Mouse (Mus musculus): Measurements from ENCODE around the gene Ilk. TPM values are rescaled to one million over a fixed set of nuclear protein-coding genes. Genes with fewer than 3 reads are reported as not detected.
"Not testable (repeated sequence)": the region's sequence is repeated elsewhere in the genome, so short reads cannot be mapped to it uniquely, and the experiment has no call there.

The Ilk gene
- total RNA-seq, 2 experiments from 2014 or later = 78.2 to 86.1 TPM

DNA sequence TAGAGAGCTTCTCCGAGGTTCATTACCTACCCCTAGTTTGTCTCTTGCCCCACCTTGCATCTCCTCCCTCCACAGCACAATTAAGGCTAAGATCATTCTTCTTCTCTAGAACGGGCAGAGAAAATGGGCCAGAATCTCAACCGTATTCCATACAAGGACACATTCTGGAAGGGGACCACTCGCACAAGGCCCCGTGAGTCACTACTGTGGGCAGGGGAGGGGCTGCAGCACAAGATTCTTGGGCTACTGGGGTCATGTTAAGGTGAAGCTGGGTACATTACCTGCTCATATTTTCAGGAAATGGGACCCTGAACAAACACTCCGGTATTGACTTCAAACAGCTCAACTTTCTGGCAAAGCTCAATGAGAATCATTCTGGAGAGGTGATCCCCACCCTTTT, 4.5 kb downstream of the Ilk start:
- intact Hi-C loops (cut with DNase I; ENCODE audit: low total_unique reads) = loop anchor here (10.0 kb wide), 1 partner anchor 106 kb away; the partner anchor contains the start of gene Trim3
- no peak for DNase-seq

DNA sequence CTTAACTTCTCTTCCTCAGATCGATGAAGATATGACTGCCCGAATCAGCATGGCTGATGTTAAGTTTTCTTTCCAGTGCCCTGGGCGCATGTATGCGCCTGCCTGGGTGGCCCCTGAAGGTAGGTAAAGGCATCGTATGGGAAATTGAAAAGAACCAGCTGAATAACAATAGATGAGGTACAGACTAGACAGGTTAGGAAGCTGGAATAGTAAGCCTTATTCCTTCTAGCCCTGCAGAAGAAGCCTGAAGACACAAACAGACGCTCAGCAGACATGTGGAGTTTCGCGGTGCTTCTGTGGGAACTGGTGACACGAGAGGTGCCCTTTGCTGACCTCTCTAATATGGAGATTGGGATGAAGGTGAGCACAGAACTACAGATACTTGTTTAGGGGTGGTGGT, 5.6 kb downstream of the Ilk start:
- intact Hi-C loops (cut with DNase I; ENCODE audit: low total_unique reads) = loop anchor here (10.0 kb wide), 1 partner anchor 107 kb away; the partner anchor contains the start of gene Trim3
- DNase-seq = no peak

DNA sequence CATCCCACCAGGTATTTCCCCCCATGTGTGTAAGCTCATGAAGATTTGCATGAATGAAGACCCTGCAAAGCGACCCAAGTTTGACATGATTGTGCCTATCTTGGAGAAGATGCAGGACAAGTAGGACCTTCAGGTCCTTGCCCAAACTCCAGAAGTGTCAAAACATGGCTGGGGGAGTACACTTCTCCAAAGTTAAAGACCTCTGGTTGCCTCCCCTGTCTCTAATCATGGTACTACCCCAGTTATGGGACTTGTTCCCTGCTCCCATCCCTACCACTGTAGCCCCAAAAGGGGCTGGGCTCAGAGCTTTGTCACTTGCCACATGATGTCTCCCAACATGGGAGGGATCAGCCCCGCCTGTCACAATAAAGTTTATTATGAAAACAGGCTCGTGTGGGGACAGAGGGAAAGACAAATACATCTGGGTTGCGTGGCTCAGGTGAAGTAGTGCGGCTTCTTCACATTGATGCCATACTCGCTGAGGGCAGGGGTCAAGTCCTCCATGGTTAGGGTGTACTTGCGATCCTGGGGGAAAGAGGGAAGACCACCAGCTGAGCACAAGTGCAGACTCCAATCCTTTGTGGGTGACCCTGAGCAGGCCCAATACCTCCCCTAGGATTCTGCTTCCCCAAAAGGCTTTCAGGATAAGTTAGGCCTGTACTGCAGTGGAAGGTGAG, 6.3 kb downstream of the Ilk start:
- intact Hi-C loops (cut with DNase I; ENCODE audit: low total_unique reads) = loop anchor here (10.0 kb wide), 1 partner anchor 108 kb away; the partner anchor contains the start of gene Trim3
- not testable (repeated sequence) for DNase-seq

DNA sequence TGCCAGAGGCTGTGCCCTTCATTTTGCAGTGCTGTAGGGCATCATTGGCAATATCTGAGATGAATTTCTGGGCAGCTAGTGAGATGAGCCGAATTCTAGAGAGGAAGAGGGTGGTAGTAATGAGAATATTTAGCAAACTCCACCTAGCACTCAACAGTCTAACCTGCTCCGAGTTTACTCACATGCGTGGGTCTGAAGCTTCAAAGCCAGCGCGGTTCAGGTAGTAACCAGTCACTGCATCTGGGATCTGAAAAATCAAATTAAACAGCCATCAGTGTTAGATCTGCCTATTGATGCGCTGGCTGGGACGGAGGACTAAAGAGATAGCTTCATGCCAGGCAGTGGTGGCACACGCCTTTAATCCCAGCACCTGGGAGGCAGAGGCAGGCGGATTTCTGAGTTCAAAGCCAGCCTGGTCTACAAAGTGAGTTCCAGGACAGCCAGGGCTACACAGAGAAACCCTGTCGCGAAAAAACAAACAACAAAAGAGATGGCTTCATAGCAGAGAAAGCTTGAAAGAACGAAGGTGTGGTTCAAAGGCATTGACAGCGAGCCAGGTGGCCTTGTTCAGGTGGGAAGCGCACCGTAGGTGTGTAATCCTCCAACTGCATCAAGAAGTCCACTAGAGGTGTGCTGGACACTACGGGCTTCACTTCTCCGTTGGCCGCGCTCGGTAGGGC, 7.0 kb downstream of the Ilk start:
- intact Hi-C loops (cut with DNase I; ENCODE audit: low total_unique reads) = loop anchor here (10.0 kb wide), 1 partner anchor 109 kb away; the partner anchor contains the start of gene Trim3
- DNase-seq = not testable (repeated sequence)

GRCm38 (mm10) chr7:105743926-105744590, 7.7 kb downstream of the Ilk start, which contains the start of gene Taf10:
Gene Taf10 (minus strand): TSS chr7:105744361.
- intact Hi-C loops (cut with DNase I; ENCODE audit: low total_unique reads) = loop anchor here (10.0 kb wide), 1 partner anchor 109 kb away; the partner anchor contains the start of gene Trim3
- peak; percentile 81 for DNase-seq

DNA sequence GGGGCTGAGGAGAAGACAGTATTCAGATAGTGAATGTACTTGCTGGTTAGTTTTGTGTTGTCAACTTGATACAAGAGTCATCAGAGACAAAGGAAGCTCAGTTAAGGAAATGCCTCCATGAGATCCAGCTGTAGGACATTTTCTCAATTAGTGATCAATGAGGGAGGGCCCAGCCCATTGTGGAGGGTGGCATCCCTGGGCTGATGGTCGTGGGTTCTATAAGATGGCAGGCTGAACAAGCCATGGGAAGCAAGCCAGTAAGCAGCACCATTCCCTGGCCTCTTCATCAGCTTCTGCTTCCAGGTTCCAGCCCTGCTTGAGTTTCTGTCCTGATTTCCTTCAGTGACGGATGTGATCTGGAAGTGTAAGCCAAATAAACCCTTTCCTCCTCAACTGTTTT, 11.4 kb downstream of the Ilk start:
- DNase-seq = no peak
- intact Hi-C loops (cut with DNase I; ENCODE audit: low total_unique reads) = loop anchor here (10.0 kb wide), 1 partner anchor 113 kb away; the partner anchor contains the start of gene Trim3

DNA sequence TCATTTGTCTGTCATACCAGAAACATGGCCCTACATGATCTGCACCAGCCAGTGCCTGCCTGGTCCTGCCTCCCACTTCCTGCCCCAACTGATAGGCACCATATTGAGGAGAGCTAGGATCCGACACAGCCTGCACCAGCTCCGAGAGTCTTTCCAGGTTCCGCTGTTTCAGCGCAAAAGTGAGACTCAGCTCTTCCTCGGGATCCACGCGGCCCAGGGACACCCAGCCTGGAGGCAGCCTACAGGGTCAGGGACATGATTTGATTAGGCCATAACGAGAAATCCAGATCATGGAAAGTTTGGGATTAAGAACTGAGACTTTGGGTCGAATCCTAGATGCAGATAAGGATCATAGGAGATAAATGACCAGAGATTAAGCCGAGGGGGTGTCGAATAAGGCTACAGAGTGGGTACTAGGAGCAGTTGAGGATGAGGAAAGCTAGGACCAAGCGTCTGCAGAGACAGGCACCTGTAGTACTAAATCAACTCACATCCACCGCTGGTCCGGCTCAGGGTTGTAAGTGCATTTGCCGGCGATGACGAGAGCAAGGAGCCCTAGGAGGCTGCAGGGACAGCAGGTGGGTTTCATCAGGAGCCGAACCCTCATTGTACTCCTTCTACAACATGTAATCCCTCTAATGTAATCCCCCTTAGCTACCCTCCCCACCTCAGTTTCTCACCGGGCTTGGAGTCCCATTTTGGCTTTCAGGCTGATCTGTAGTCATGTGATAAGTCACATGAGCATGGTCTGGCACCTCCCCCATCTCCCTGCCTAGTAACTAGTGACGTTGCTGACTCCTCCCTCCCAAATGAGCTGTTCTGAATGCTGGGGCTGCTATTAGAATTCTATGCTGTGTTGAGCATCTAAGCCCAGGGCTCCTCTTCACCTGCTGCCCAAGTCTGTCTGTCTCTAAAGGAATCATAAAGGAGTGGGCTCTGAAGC, 15.4 kb downstream of the Ilk start, which contains the start of gene Tpp1:
TSS of gene Tpp1 (minus strand) at position 745 of the 943 bp plus-strand sequence.
- intact Hi-C loops (cut with DNase I; ENCODE audit: low total_unique reads) = loop anchor here (10.0 kb wide), 1 partner anchor 53 kb away; no protein-coding TSS in a partner anchor
- peak; percentile 89 for DNase-seq

GRCm38 (mm10) chr7:105752716-105753115, 16.3 kb downstream of the Ilk start:
- no peak for DNase-seq
- intact Hi-C loops (cut with DNase I; ENCODE audit: low total_unique reads) = loop anchor here (10.0 kb wide), 1 partner anchor 52 kb away; no protein-coding TSS in a partner anchor

DNA sequence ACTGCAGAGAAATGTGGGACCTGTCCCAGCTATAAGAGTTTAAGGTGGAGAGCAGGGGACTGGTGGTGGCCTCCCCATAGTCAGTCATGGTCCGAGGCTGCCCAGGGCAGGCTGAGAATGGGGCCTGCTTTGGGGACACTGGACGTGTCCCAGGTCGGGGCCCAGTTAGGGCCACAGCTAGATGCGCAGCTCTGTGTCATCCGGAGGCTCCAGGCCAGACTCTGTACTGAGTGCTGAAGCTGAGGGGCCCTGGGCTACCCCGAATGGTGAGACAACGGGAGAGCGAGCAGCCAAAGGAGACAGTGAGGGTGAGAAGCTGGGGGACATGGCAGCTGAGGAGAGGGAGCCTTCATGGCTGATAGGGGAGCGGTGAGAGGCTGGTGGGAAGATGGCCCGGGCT, 16.9 kb downstream of the Ilk start:
- no peak for DNase-seq
- intact Hi-C loops (cut with DNase I; ENCODE audit: low total_unique reads) = loop anchor here (10.0 kb wide), 1 partner anchor 52 kb away; no protein-coding TSS in a partner anchor

DNA sequence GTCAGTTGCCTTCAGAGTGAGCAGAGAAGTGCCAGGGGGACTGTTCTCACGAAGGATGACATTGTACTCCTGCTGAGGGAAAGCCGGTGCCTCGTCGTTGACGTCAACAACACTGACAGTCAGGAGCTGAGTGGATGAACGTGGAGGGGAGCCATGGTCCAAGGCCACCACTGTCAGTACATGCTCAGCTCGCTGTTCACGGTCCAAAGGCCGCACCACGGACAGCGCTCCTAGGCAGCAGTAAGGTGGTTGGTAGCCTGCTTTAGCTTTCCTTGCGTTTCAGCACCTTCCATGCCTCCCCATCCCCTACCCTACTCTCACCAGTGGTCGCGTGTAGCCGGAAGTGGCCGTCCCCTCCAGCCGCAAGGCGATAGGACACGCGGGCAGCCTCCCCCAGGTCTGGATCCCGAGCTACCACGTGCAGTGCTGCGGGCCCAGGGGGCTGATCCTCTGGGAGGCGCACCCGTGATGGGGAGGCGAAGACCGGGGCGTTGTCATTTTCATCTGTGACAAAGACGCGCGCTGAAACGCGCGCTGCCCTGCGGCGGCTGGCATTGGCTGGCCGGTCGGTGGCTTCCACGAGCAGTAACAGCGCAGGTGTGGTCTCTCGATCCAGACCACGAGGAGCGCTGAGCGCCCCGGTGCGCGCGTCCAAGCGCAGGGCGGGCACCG, 25.6 kb downstream of the Ilk start:
- intact Hi-C loops (cut with DNase I; ENCODE audit: low total_unique reads) = no loop called here
- no peak for DNase-seq

DNA sequence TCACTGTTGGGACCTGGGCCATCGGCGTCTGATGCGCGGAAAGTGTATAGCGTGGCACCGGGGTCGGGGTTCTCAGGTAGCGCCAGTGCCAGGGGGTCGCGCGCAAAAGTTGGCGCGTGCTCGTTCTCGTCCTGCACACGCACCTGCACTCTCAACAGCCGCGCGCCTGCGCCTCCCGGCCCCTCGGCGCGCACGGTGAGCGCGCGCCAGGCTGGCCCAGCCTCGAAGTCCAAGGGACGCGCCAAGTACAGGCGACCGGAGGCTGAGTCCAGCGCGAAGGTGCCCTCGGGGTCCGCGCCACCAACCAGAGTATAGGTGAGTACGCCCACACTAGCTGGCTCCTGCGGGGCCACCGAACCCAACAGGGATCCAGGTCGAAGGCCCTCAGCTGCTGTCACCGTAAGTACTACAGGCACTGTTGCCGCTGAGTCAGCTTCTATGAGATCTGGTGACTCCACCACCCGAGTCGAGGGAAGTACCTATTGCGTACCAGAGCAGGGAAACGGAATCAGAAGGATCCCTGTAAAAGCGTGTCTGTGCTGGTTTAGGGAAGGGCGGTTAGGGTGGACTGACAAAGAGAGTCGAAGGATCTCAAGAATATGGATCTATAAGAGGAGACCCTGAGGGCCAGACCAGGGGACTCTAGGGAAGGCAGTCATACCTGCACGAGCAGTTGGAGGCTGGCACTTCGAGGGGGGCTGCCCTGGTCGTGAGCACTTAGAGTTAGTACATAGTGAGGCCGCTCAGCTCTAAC, 26.3 kb downstream of the Ilk start:
- intact Hi-C loops (cut with DNase I; ENCODE audit: low total_unique reads) = no loop called here
- DNase-seq = no peak

GRCm38 (mm10) chr7:105764331-105764730, 27.9 kb downstream of the Ilk start:
- intact Hi-C loops (cut with DNase I; ENCODE audit: low total_unique reads) = no loop called here
- DNase-seq = no peak

DNA sequence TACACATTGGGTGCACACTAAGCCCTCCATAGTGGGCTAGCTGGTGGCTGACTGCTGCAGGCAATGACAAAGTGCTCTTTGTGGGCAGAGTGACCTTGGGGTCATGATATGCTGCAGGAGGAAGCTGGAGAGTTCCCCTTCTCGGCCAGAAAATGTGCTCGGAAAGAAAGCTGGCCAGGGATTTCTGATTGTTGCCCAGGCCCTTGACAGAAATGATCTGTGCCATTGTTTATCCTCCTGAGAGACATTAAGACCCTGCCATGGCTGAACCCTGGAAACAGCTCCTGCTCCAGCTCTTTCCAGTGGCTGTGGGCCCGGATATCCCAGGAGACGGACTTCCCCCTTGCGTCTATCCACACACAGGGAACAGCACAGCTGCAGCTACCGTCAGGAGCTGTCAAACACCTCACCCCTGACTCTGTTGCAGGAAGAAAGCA, 31.4 kb downstream of the Ilk start:
- intact Hi-C loops (cut with DNase I; ENCODE audit: low total_unique reads) = no loop called here

DNA sequence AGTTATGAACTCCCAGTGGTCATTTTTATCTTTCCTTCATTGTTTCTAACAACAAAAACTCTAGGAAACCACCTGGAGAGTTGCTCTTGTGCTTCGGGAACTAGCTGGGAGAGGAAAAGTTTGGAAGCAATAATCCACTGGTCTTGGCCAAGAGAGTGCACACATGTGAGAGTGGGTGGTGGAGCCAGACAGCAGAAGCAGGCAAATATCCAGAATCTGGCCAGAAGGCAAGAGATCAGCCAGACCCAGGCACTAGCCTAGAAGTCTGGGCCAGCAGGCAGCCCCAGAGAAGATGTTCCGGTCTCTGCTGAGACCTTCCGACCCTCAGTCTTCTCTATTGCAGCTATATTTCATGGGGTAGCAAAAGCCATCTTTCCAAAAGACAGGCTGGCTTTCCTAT, 33.6 kb downstream of the Ilk start:
- intact Hi-C loops (cut with DNase I; ENCODE audit: low total_unique reads) = no loop called here

More for the DNA sequence above, 31.4 kb downstream of the Ilk start:
- DNase-seq = no peak

GRCm38 (mm10) chr7:105772331-105772730, 35.9 kb downstream of the Ilk start:
- intact Hi-C loops (cut with DNase I; ENCODE audit: low total_unique reads) = no loop called here
- DNase-seq = no peak

More for the DNA sequence above, 33.6 kb downstream of the Ilk start:
- peak; percentile 57 for DNase-seq

DNA sequence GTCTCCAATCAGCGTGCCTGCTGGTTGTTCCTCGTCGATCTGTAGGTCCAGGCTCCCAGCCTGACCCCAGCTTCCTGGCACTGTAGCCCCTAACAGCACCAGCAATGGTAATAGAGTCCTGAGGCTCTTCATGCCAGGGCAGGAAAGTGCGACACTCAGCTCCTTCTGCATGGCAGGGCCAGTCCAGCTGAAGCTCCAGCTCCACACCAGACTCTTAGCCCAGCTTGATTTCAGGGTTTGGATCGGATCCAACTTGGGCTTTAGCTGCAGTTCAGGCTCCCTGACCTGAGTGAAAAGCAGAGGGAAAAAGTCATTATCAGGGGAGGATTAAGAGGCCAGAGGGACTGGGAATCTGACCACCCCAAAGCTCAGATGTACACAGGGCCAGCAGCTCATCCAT, 36.6 kb downstream of the Ilk start:
- no peak for DNase-seq
- intact Hi-C loops (cut with DNase I; ENCODE audit: low total_unique reads) = no loop called here

- no peak for DNase-seq
- intact Hi-C loops (cut with DNase I; ENCODE audit: low total_unique reads) = no loop called here
Observed at GRCm38 (mm10) chr7:105774661-105775060, 38.3 kb downstream of the Ilk start.

Measured in gastrocnemius, postnatal 14 days (tissue).